Mouse (Mus musculus): ENCODE data around the gene Psmb11.

DNA sequence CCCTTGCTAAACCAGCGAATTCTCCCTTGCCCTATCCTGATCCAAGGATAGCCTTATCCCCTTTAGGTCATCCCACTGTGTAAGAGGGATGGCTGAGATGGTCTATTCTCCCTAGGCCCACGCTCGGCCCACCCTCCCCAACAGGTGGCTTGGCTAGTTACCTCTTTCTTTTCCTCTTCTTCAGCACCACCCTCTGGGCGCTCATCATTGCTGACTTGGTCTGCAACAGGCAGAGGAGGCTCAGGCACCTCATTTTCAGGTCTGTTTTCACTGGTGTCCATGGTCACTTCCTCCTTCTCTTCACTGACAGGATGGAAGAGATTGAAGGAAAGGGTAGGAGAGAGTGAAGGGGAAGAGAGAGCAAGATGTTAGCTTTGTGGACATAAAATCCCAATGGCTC is 30.3 kb downstream of the Psmb11 start:
- TF ChIP-seq GATA1 (IDR thresholded peaks at IDR 0.05; ENCODE audit: low read length) (no peak), TAL1 (IDR thresholded peaks at IDR 0.05; ENCODE audit: low read length) (no peak)
